Mouse (Mus musculus) neutrophil, adult 5-6 weeks (primary cell): ENCODE results near the gene Insc. TPM values are rescaled to one million over a fixed set of nuclear protein-coding genes. Genes with fewer than 3 reads are reported as not detected.
A peak's percentile ranks its signal among the peaks of the same experiment; 100 is the strongest.

Experiments used
- ATAC-seq: fragments of 151-379, 151-347 bp; 2 replicates; pipeline ENCODE4 v1.8.0; 2017; ENCODE audit warnings: mild to moderate bottlenecking, moderate TSS enrichment; ENCODE audit not compliant: insufficient number of reproducible peaks, poor library complexity, low FRiP score, severe bottlenecking; ENCODE audit errors: extremely low read depth
- total RNA-seq: library from RNA; stranded (forward); fragments of 200-1000 nt; gene quantifications from 2 replicates; pipeline ENCODE4 v1.2.3, GENCODE M21; 2017

Gene Insc
- total RNA-seq, 1 experiment from 2014 or later = not detected

GRCm38 (mm10) chr7:114808341-114808740 lies 64.8 kb downstream of the Insc start:
- ATAC-seq = no peak

- peak; percentile 69; the same call in 1 of the 2 replicates for ATAC-seq
Observed at GRCm38 (mm10) chr7:114817291-114817806, 73.9 kb downstream of the Insc start.

DNA sequence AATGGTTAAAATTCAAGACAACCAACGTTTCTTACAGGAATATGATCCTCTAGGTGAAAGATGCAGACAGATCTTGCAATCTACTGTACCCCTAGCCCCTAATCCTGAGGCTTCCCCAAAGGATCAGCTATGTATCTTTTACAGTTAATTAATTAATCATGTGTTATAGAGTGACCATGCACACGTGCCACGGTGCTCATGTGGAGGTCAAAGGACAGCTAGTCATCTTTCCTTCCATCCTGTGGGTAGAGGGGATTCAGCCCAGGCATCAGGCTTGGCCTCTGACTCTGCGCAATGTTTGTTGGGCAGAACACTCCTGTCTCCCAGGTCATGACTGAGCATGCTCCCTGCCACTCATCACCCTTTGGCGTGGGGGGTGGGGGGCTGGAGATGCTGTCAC lies 74.4 kb downstream of the Insc start:
- ATAC-seq = no peak

- no peak for ATAC-seq
Observed at GRCm38 (mm10) chr7:114818351-114818750, 74.9 kb downstream of the Insc start.

DNA sequence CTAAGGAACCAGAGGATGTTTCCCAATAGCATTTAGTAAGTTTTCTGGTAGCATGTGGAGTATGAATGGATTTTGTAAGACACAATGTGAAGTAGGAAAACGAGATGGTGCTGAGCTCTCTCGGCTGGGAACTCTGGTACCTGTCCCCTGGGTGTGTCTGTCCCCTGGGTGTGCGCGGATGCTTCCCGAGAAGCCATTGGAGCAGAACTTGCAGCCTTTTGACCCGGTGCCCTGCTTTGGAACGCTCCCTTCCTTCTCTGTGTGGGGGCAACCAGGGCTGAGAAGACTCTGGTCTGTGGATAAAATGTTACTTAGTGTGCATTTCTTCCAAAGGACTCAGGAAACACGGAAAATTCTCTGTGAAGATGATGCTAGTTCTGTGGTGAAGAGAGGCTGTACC lies 75.3 kb downstream of the Insc start:
- ATAC-seq = no peak

DNA sequence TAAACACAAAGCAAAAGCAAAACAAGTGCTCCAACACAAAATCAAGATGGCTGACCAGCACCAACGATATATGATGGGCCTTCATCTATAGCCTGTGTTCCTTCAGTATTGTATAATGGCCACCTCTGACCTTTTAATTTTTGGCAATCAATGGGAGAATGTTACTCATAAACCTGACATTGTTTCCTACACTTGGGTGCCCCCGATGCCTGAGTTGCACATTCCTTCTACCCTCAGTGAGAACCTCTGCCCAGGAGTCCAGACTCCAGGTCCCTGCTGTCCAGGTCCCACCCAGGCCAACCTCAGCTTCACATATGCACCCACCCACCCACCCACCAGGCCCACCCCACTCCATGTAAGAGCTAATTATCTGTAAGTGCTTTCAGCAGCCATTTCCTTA lies 79.2 kb downstream of the Insc start:
- no peak for ATAC-seq

DNA sequence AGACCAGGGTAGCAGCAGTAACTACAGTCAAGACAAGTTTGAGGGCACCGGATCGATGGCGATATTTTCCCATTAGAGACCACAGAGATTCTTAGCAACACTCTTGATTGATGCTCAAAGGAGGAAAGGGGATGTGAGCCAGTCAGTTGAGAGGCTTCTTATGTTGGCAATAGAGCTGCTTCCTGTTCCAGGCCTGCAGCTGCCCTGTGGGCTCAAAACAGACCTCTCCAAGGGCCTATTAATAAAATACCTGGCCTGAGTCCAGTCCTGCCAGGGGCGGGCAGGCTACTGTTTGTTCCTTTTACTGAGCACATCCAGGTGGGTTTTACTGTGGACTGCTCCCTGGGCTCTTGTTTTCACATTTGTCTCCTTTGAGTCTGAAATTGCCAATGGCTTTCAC lies 83.9 kb downstream of the Insc start:
- no peak for ATAC-seq

- ATAC-seq = no peak
Observed at GRCm38 (mm10) chr7:114832257-114832940, 88.9 kb downstream of the Insc start.

- no peak for ATAC-seq
Observed at GRCm38 (mm10) chr7:114834504-114834903, 91.0 kb downstream of the Insc start.

DNA sequence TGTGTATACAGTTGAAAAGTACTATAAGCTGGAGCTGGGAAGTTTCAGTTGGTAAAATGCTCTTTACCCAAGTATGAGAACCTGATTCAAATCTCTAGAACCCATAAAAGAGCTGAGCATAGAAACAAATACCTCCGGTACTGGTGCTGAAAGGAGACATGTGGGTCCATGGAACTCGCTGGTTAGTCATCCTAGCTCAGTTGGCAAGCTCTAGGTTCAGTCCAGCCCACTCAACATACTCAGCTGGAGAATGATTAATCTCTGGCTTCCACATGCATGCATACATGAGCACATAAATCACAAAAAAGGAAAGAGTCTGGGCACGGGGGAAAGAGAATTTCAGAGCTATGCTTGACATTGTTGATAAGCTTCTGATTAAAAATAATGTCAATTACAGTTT lies 93.8 kb downstream of the Insc start:
- ATAC-seq = no peak

DNA sequence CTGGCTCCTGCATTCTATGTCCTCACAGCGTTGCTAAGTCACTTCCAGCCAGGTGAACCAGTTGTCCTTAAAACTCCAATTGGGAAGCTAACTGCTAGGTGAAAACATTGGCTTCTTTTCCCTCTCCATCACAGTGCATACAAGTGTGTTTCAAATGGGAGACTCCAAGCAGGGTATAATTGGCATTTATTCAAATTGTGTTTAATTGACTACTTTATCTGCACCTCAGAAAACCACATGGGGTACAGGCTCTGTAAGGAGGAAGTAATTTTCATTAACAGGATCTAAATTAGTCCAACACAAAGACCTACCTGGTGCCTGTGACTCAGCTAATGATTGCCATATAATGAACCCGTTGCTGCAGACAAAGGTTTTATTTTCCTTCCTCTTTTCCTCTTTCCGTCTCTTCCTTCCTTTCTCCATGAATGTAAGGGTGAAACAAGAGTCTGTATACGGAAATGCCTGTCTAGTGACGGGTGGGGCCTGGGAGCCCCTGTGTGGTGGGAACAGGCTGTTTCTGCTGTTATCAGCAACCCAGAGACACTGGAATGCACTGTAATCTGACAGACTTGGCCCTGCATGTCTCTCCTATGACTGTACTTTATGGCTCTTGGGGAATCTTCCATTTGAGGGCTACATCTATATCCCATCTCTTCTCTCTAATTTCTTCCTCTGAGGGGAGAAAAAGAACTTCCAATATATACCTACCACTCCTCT lies 96.7 kb downstream of the Insc start:
- no peak for ATAC-seq

DNA sequence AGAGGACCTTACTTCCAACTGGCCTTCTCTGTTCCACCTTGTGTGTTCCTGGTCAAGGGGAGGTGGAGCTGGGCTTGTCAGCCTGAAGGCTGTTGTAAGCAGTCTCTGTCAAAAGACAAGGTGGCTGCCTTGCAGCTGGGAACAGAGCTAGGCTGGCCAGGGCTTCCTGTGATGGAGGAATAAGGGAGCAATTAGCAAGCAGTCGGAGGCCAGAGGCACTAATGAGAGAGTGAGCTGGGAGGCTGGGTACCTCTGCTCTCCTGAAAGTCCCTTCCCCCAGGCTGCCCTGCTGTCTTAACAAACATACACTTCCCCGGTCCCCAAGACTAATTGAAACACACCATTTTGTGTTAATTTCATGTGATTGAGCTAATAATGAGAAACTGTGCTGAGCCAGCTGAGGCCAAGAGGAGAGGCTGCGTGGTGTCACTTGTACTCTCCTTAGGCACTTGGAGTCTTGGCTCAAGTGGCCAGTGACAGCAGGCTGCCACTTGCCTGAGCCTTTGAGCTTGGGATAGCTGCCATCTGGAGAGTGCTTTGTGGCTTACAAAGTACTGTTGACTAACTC lies 99.2 kb downstream of the Insc start:
- ATAC-seq = no peak

DNA sequence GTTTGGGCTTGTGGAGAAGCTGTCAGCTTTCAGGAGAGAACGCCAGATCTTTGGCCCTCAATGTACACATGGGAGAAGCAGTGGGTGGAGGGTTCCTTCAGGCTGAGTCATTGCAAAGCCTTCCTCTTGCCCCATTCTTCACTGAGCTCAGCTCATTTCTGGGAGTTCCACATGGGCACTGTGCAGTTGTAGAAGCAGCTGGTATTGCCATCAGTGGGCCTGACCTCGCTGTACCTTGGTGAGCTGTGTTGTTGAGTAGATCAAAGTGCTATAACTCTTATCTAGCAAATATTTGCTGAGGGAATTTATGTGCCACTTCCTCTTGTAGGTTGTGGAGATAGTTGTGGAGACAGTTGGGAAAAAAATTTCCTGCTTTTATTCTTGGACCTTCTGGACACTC lies 103.7 kb downstream of the Insc start:
- no peak for ATAC-seq

DNA sequence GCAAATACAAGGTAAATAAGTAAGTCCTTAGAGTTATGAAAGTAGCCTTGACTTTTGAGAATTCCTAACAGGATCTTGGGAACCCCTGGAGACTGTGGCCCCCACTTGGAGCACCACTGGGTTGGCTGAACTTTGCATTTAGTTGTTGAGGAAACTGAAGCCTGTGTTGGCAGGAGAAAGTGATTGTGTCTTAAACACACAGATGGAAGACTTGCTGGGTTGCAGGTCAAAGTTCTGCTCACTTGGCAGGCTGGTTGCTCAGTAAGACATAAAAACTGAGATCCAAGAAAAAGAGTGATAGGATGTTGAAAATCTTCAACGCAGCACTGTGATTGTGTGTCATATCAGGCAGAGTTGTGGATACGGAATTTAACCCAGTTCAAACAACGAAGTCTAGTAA lies 108.9 kb downstream of the Insc start:
- ATAC-seq = no peak

GRCm38 (mm10) chr7:114854169-114854568 lies 110.7 kb downstream of the Insc start:
- no peak for ATAC-seq

GRCm38 (mm10) chr7:114860858-114861523 lies 117.5 kb downstream of the Insc start:
- ATAC-seq = no peak

DNA sequence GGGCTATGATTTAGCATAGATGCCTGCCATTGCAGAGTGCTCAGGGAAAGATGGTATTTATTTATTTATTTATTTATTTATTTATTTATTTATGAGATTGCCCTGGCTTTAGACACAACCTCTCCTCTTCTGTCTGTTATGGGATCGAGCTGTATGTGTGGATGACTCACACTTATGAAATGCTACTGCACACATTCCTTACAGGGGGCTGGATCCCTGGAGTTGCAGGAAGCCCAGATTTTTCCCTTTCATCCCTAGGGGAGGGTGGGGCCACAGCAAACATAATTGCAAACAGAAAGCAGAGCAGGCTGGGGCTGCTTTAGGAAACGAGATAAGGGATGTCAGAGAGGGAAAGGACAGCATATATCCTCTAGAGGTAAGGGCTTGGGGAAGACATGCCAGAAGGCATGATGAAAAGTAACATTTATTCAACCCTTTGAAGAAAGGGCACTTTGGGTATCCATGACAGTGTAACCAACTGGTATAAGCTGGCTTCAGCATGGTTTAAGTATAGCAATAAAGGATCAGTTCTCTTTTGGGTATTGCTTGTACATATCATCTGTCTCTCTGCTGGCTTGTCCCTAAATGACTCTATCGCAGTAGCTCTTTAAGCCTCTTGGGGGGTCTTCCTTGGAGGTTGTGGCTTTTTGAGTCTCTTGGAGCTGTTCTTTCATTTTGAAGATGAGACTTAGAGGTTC lies 130.0 kb downstream of the Insc start:
- ATAC-seq = no peak

DNA sequence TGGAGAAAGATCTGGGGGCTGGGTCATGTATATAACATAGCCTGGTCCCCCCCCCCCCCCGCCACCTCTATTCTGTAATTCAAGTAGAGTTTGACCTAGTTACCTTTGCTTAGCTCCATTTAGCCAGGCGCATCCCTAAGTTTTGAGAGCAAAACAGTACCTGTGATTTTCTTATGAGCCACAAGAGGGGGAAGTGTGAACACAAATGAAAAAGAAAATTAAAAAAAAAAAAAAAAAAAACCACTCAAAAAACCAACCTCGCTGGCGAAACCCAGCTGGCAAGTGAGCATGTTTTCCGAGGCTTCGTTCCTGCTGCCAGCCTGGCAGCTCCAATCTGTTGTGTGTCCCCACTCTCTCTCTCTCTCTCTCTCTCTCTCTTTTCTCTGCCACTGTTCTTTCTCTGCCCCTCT lies 130.5 kb downstream of the Insc start:
- no peak for ATAC-seq

GRCm38 (mm10) chr7:114874579-114874978 lies 131.1 kb downstream of the Insc start:
- ATAC-seq = no peak
